Mouse (Mus musculus) myocyte (in vitro differentiated cells): ENCODE measurements around the gene Pum2.

Experiments used
- CEBPB ChIP-seq: IDR thresholded peaks from 2 replicates; pipeline ENCODE4 v1.6.1; 2011; ENCODE audit warnings: mild to moderate bottlenecking, moderate library complexity; ENCODE audit not compliant: poor library complexity, insufficient read depth, severe bottlenecking
- E2F4 ChIP-seq: IDR thresholded peaks from one replicate; pipeline ENCODE4 v1.6.1; 2011; ENCODE audit warnings: mild to moderate bottlenecking, control low read depth, moderate library complexity; ENCODE audit not compliant: insufficient read depth
- MAX ChIP-seq: IDR thresholded peaks from one replicate; pipeline ENCODE4 v1.6.1; 2011; ENCODE audit warnings: low read depth, mild to moderate bottlenecking, control low read depth
- MYOG ChIP-seq, 3 experiments: IDR thresholded peaks; one replicate each; pipeline ENCODE4 v1.6.1; 2011; ENCODE audit warnings: control low read depth in 2 of 3, low read depth in 2 of 3, mild to moderate bottlenecking in 2 of 3; ENCODE audit not compliant: insufficient read length in 2 of 3, control insufficient read depth in 1 of 3, insufficient read depth in 1 of 3
- POLR2A ChIP-seq: IDR thresholded peaks from one replicate; pipeline ENCODE4 v1.6.1; 2011; ENCODE audit warnings: low read depth, mild to moderate bottlenecking, control low read depth, moderate library complexity; ENCODE audit not compliant: insufficient read length
- POLR2AphosphoS2 ChIP-seq: IDR thresholded peaks from one replicate; pipeline ENCODE4 v1.6.1; 2011; ENCODE audit warnings: low read depth, control low read depth; ENCODE audit not compliant: insufficient read length
- SRF ChIP-seq: IDR thresholded peaks from one replicate; pipeline ENCODE4 v1.6.1; 2011; ENCODE audit warnings: low read depth; ENCODE audit not compliant: control insufficient read depth, insufficient read length
- TCF12 ChIP-seq: IDR thresholded peaks from one replicate; pipeline ENCODE4 v1.6.1; 2011; ENCODE audit warnings: mild to moderate bottlenecking, control low read depth; ENCODE audit not compliant: poor library complexity, insufficient read depth, severe bottlenecking
- USF1 ChIP-seq: IDR thresholded peaks from one replicate; pipeline ENCODE4 v1.6.1; 2011; ENCODE audit warnings: low read depth, mild to moderate bottlenecking, control low read depth, moderate library complexity

GRCm38 (mm10) chr12:8728739-8729138, 54.8 kb downstream of the Pum2 start:
- TF ChIP-seq POLR2AphosphoS2 (no peak), CEBPB (no peak), POLR2A (no peak), SRF (no peak), E2F4 (no peak), MAX (no peak), MYOG (IDR thresholded peaks at IDR 0.05; ENCODE audit: control insufficient read depth in 1 of 3, insufficient read depth in 1 of 3, insufficient read length in 2 of 3, low read depth in 2 of 3) (no peak), TCF12 (no peak), USF1 (no peak)
